Mouse (Mus musculus) liver, embryonic 13.5 days (tissue): ENCODE results near the gene Bend4. TPM values are rescaled to one million over a fixed set of nuclear protein-coding genes. Genes with fewer than 3 reads are reported as not detected.

Source experiments
- ATAC-seq: fragments of 200-750 bp; cut with Nextera tagmentation; 2 replicates; pipeline ENCODE4 v1.8.0; 2017; ENCODE audit warnings: low read depth, mild to moderate bottlenecking, moderate number of reproducible peaks, moderate library complexity
- DNase-seq: peaks from one replicate; pipeline ENCODE4 v3.0.0; 2022
- H3K27ac ChIP-seq: fragments of 300-500 bp; sonication (generic); 2 replicates; pipeline ENCODE4 v1.5.1; 2015; ENCODE audit warnings: moderate library complexity, mild to moderate bottlenecking, inconsistent platforms
- H3K27me3 ChIP-seq: fragments of 300-500 bp; sonication (generic); 2 replicates; pipeline ENCODE4 v1.6.1; 2015; ENCODE audit warnings: mild to moderate bottlenecking, inconsistent platforms
- H3K36me3 ChIP-seq: fragments of 300-500 bp; sonication (generic); 2 replicates; pipeline ENCODE4 v1.6.1; 2015; ENCODE audit warnings: mild to moderate bottlenecking, inconsistent platforms
- H3K4me1 ChIP-seq: fragments of 300-500 bp; sonication (generic); replicated peaks from 2 replicates; pipeline ENCODE4 v1.6.1; 2015; ENCODE audit warnings: inconsistent platforms
- H3K4me2 ChIP-seq: fragments of 300-500 bp; sonication (generic); 2 replicates; pipeline ENCODE4 v1.6.1; 2015; ENCODE audit warnings: inconsistent platforms, mild to moderate bottlenecking, moderate library complexity
- H3K4me3 ChIP-seq: fragments of 300-500 bp; sonication (generic); replicated peaks from 2 replicates; pipeline ENCODE4 v1.5.1; 2015; ENCODE audit warnings: mild to moderate bottlenecking, inconsistent platforms
- H3K9ac ChIP-seq: fragments of 300-500 bp; sonication (generic); 2 replicates; pipeline ENCODE4 v1.6.1; 2015; ENCODE audit warnings: mild to moderate bottlenecking, inconsistent platforms
- H3K9me3 ChIP-seq: fragments of 300-500 bp; sonication (generic); replicated peaks from 2 replicates; pipeline ENCODE4 v1.6.1; 2016; ENCODE audit warnings: inconsistent platforms
- WGBS: fragments of 180-500 bp; shearing (Covaris S2); methylation state at CpG from one replicate; pipeline ENCODE4 v1.1.7; 2015; ENCODE audit not compliant: insufficient replicate concordance; 5-methylcytosine and 5-hydroxymethylcytosine counted together
- polyA plus RNA-seq: library from polyadenylated mRNA; unstranded; fragments of >200 nt; fragmentation: Nextera tagmentation; extraction: Ambion mirVana; gene quantifications from 2 replicates; pipeline ENCODE4 v1.2.1, GENCODE M21; 2015

Gene Bend4
- polyA plus RNA-seq, 1 experiment from 2014 or later, result 0.81 TPM

- 67% methylated on average over 2 of the region's 2 CpGs for WGBS
- DNase-seq (no peak), ATAC-seq (no peak)
- Histone ChIP-seq H3K4me3 (no peak overlapping the region), H3K4me1 (no peaks in the 10 kb centered on the region), H3K9me3 (no peaks in the 10 kb centered on the region), H3K9ac (no peak overlapping the region), H3K27ac (no peak overlapping the region), H3K4me2 (no peak overlapping the region), H3K36me3 (no peaks in the 10 kb centered on the region), H3K27me3 (no peaks in the 10 kb centered on the region)
Observed at GRCm38 (mm10) chr5:67381690-67382089, 46.4 kb downstream of the Bend4 start.

GRCm38 (mm10) chr5:67377044-67377621 lies 51.0 kb downstream of the Bend4 start:
- Histone ChIP-seq H3K36me3 (no peaks in the 10 kb centered on the region), H3K27ac (no peak overlapping the region), H3K4me1 (no peaks in the 10 kb centered on the region), H3K9ac (no peak overlapping the region), H3K4me3 (no peak overlapping the region), H3K4me2 (no peak overlapping the region), H3K9me3 (no peaks in the 10 kb centered on the region), H3K27me3 (no peaks in the 10 kb centered on the region)
- ATAC-seq (no peak), DNase-seq (no peak)
- 34% methylated on average over 8 of the region's 8 CpGs for WGBS

- Histone ChIP-seq H3K27ac (no peak overlapping the region), H3K27me3 (no peaks in the 10 kb centered on the region), H3K4me3 (no peak overlapping the region), H3K4me1 (no peaks in the 10 kb centered on the region), H3K4me2 (no peak overlapping the region), H3K36me3 (no peaks in the 10 kb centered on the region), H3K9me3 (no peaks in the 10 kb centered on the region), H3K9ac (no peak overlapping the region)
- ATAC-seq (no peak), DNase-seq (no peak)
- 35% methylated on average over 2 of the region's 2 CpGs for WGBS
Observed at GRCm38 (mm10) chr5:67362931-67363330, 65.2 kb downstream of the Bend4 start.

GRCm38 (mm10) chr5:67362316-67362715 lies 65.8 kb downstream of the Bend4 start:
- no peak overlapping the region for H3K4me3 ChIP-seq
- 80% methylated on average over 10 of the region's 10 CpGs for WGBS
- H3K27me3 ChIP-seq, result no peaks in the 10 kb centered on the region
- no peak overlapping the region for H3K9ac ChIP-seq
- no peaks in the 10 kb centered on the region for H3K36me3 ChIP-seq
- DNase-seq (no peak), ATAC-seq (no peak)
- no peaks in the 10 kb centered on the region for H3K4me1 ChIP-seq
- H3K27ac ChIP-seq, result no peak overlapping the region
- H3K9me3 ChIP-seq, result no peaks in the 10 kb centered on the region
- no peak overlapping the region for H3K4me2 ChIP-seq

GRCm38 (mm10) chr5:67348949-67349348 lies 79.2 kb downstream of the Bend4 start:
- Histone ChIP-seq H3K27ac (no peak overlapping the region), H3K9ac (no peak overlapping the region), H3K9me3 (no peaks in the 10 kb centered on the region), H3K36me3 (peaks cover 92% of the 10 kb centered on the region), H3K4me1 (no peaks in the 10 kb centered on the region), H3K4me3 (no peak overlapping the region), H3K27me3 (no peaks in the 10 kb centered on the region), H3K4me2 (no peak overlapping the region)
- DNase-seq (no peak), ATAC-seq (no peak)
- WGBS, result 77% methylated on average over 10 of the region's 10 CpGs

GRCm38 (mm10) chr5:67347060-67347459 lies 81.0 kb downstream of the Bend4 start:
- H3K4me3 ChIP-seq, result no peak overlapping the region
- no peak for ATAC-seq
- H3K9ac ChIP-seq, result no peak overlapping the region
- H3K4me1 ChIP-seq, result no peaks in the 10 kb centered on the region
- peaks cover 92% of the 10 kb centered on the region for H3K36me3 ChIP-seq
- no peaks in the 10 kb centered on the region for H3K9me3 ChIP-seq
- no peak for DNase-seq
- 77% methylated on average over 2 of the region's 2 CpGs for WGBS
- H3K27ac ChIP-seq, result no peak overlapping the region
- H3K27me3 ChIP-seq, result no peaks in the 10 kb centered on the region
- H3K4me2 ChIP-seq, result no peak overlapping the region

Other genes starting within 250 kb of the Bend4 start
- gene Tmem33, start 167.7 kb downstream of the Bend4 start, polyA plus RNA-seq, result 100 and 114 TPM in 2 replicates
- gene Slc30a9, start 121.4 kb downstream of the Bend4 start, polyA plus RNA-seq, result 64.0 and 75.5 TPM in 2 replicates
- gene Shisa3, start 179.6 kb upstream of the Bend4 start, polyA plus RNA-seq, result 1.8 and 2.6 TPM in 2 replicates